Mouse (Mus musculus) neural tube, embryonic 15.5 days (tissue): ENCODE results near the gene Msi2. TPM values are rescaled to one million over a fixed set of nuclear protein-coding genes. Genes with fewer than 3 reads are reported as not detected.

Experiments used
- ATAC-seq: fragments of 200-750 bp; cut with Nextera tagmentation; 2 replicates; pipeline ENCODE4 v1.8.0; 2017; ENCODE audit warnings: mild to moderate bottlenecking, moderate TSS enrichment, moderate library complexity; ENCODE audit not compliant: low FRiP score
- H3K27ac ChIP-seq: fragments of 300-500 bp; sonication (generic); replicated peaks from 2 replicates; pipeline ENCODE4 v1.5.1; 2015; ENCODE audit warnings: mild to moderate bottlenecking, inconsistent platforms
- H3K27me3 ChIP-seq: fragments of 300-500 bp; sonication (generic); replicated peaks from 2 replicates; pipeline ENCODE4 v1.6.1; 2015; ENCODE audit warnings: inconsistent platforms
- H3K36me3 ChIP-seq: fragments of 300-500 bp; sonication (generic); 2 replicates; pipeline ENCODE4 v1.6.1; 2015; ENCODE audit warnings: inconsistent platforms
- H3K4me1 ChIP-seq: fragments of 300-500 bp; sonication (generic); 2 replicates; pipeline ENCODE4 v1.6.1; 2015; ENCODE audit warnings: inconsistent platforms
- H3K4me2 ChIP-seq: fragments of 300-500 bp; sonication (generic); 2 replicates; pipeline ENCODE4 v1.6.1; 2015; ENCODE audit warnings: inconsistent platforms, mild to moderate bottlenecking, moderate library complexity
- H3K4me3 ChIP-seq: fragments of 300-500 bp; sonication (generic); replicated peaks from 2 replicates; pipeline ENCODE4 v1.5.1; 2015; ENCODE audit warnings: mild to moderate bottlenecking, inconsistent platforms
- H3K9ac ChIP-seq: fragments of 300-500 bp; sonication (generic); replicated peaks from 2 replicates; pipeline ENCODE4 v1.6.1; 2015; ENCODE audit warnings: mild to moderate bottlenecking, inconsistent platforms
- H3K9me3 ChIP-seq: fragments of 300-500 bp; sonication (generic); replicated peaks from 2 replicates; pipeline ENCODE4 v1.6.1; 2016; ENCODE audit warnings: inconsistent platforms
- WGBS: fragments of 180-500 bp; shearing (Covaris S2); methylation state at CpG from one replicate; pipeline ENCODE4 v1.1.7; 2015; ENCODE audit warnings: mixed read lengths; 5-methylcytosine and 5-hydroxymethylcytosine counted together
- polyA plus RNA-seq: library from polyadenylated mRNA; unstranded; fragments of >200 nt; fragmentation: Nextera tagmentation; extraction: Ambion mirVana; gene quantifications from 2 replicates; pipeline ENCODE4 v1.2.1, GENCODE M21; 2015

The Msi2 gene
- 17.3 and 20.7 TPM in 2 replicates for polyA plus RNA-seq

- no peaks in the 10 kb centered on the region for H3K36me3 ChIP-seq
- ATAC-seq, result peak; percentile 89
- peak within 1 kb of the TSS; percentile 89 for H3K4me3 ChIP-seq
- no peaks in the 10 kb centered on the region for H3K27me3 ChIP-seq
- peak within 1 kb of the TSS; percentile 93 for H3K9ac ChIP-seq
- WGBS, result 0% methylated on average over 49 of the region's 84 CpGs
- H3K4me1 ChIP-seq, result peaks cover 48% of the 10 kb centered on the region
- peak within 1 kb of the TSS; percentile 88 for H3K27ac ChIP-seq
- H3K4me2 ChIP-seq, result peak within 1 kb of the TSS; percentile 93
- no peaks in the 10 kb centered on the region for H3K9me3 ChIP-seq
These were observed at the start of gene Msi2 for GRCm38 (mm10) chr11:88718050-88718765. Gene Msi2 (minus strand): TSS chr11:88718513.

GRCm38 (mm10) chr11:88765635-88766034 is 47.3 kb upstream of the Msi2 start:
- peak overlapping the region; percentile 4; the same call in 1 of the 2 replicates for H3K27ac ChIP-seq
- 34% methylated on average over 7 of the region's 7 CpGs for WGBS

DNA sequence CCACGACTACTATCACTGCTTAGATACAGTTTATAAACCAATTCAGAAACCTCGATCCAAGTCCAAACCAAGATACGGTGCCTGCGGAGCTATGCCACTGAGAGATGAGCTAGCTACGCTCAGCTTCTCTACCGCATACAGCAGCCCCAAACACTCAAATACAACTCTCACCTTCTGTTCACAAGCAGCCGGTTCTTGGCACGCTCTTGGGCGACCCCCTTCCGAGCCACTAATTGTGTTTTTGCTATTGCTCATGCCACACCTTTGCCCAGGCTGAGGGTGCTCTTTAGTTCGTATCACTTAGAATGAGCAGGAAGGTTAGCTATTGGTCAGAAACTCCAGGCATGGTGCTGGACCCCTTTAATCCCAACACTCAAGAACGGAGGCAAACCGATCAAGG is 45.1 kb upstream of the Msi2 start:
- H3K27me3 ChIP-seq, result no peaks in the 10 kb centered on the region
- H3K4me2 ChIP-seq, result no peak overlapping the region
- no peak overlapping the region for H3K27ac ChIP-seq
- H3K4me3 ChIP-seq, result no peak overlapping the region
- WGBS, result 93% methylated on average over 13 of the region's 13 CpGs
- H3K4me1 ChIP-seq, result peaks cover 10% of the 10 kb centered on the region; the same call in 1 of the 2 replicates
- no peak overlapping the region for H3K9ac ChIP-seq
- H3K36me3 ChIP-seq, result no peaks in the 10 kb centered on the region
- no peak for ATAC-seq
- H3K9me3 ChIP-seq, result no peaks in the 10 kb centered on the region

More at GRCm38 (mm10) chr11:88765635-88766034, 47.3 kb upstream of the Msi2 start:
- no peaks in the 10 kb centered on the region for H3K36me3 ChIP-seq
- no peak for ATAC-seq
- no peak overlapping the region for H3K4me3 ChIP-seq
- peaks cover 5% of the 10 kb centered on the region; the same call in 1 of the 2 replicates for H3K4me1 ChIP-seq
- no peaks in the 10 kb centered on the region for H3K9me3 ChIP-seq
- no peak overlapping the region for H3K9ac ChIP-seq
- no peaks in the 10 kb centered on the region for H3K27me3 ChIP-seq
- H3K4me2 ChIP-seq, result no peak overlapping the region

DNA sequence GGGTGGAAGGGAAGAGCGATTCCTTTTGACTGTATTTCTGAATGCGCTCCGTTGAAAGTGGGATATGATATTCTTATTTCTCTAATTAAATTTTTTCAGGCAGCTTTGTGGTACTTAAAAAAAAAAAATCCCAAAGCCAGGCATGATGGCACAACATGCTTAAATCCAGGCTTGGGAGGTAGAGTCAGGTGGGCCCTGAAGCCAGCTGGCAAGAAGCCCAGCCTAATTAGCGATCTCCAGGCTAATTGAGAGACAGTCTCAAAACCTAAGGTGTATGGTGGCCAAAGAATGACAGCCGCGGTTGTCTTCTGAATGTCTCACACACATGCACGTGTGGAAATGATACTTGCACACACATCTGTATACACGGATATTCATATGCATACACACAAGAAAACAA is 41.2 kb upstream of the Msi2 start:
- Histone ChIP-seq H3K27me3 (no peaks in the 10 kb centered on the region), H3K4me1 (0 out of 2 replicates have a peak, but pooled peaks cover 6% of the 10 kb centered on the region), H3K9me3 (no peaks in the 10 kb centered on the region), H3K4me2 (no peak overlapping the region), H3K27ac (no peak overlapping the region), H3K36me3 (no peaks in the 10 kb centered on the region), H3K4me3 (no peak overlapping the region), H3K9ac (no peak overlapping the region)
- no peak for ATAC-seq
- WGBS, result 85% methylated on average over 8 of the region's 8 CpGs

DNA sequence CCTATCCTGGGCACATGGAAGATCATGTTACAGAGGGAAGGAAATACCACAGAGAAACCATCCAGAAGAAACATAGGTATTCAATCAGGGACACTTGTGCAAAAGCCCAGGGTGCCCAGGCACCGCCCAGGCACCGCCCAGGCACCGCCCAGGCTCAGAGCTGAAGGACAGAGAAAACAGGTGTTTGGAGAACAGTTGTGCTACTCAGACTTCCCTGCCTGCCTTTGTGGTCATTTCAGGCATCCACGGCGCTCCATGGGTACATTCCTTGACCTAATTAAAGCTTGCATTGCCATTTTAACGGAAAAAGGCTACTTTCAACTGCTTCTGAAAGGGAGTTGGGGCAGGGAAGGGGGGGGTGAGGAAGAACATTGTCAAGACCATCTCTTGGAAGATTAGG is 40.1 kb upstream of the Msi2 start:
- no peaks in the 10 kb centered on the region for H3K27me3 ChIP-seq
- no peak overlapping the region for H3K9ac ChIP-seq
- no peak overlapping the region for H3K4me2 ChIP-seq
- no peaks in the 10 kb centered on the region for H3K9me3 ChIP-seq
- H3K4me3 ChIP-seq, result no peak overlapping the region
- H3K36me3 ChIP-seq, result no peaks in the 10 kb centered on the region
- 38% methylated on average over 6 of the region's 6 CpGs for WGBS
- no peak for ATAC-seq
- H3K4me1 ChIP-seq, result 0 out of 2 replicates have a peak, but pooled peaks cover 6% of the 10 kb centered on the region
- no peak overlapping the region for H3K27ac ChIP-seq

DNA sequence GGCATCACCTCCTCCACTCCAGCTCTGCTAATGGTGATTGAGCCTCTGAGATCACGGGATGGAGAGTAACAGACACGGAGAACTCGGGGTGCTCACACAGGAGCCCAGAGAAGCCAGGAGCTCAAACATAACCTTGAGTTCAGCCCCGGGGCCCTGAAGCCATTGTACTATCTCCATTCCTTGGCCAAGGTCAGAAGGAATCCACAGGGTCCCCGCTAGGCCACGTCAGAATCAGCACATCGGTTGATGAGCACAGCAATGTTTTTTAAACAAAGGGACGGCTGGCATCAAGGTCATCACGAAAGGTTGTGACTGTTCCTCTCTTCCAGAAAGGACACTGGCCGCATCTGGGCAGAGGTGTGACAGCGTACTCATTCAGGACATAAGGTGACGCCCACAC is 27.0 kb upstream of the Msi2 start:
- no peaks in the 10 kb centered on the region; the same call in 1 of the 2 replicates for H3K9me3 ChIP-seq
- no peak overlapping the region for H3K4me3 ChIP-seq
- no peak overlapping the region for H3K27ac ChIP-seq
- no peak overlapping the region for H3K9ac ChIP-seq
- no peak overlapping the region for H3K4me2 ChIP-seq
- no peaks in the 10 kb centered on the region for H3K36me3 ChIP-seq
- H3K4me1 ChIP-seq, result no peaks in the 10 kb centered on the region
- WGBS, result 84% methylated on average over 12 of the region's 12 CpGs
- ATAC-seq, result no peak
- no peaks in the 10 kb centered on the region for H3K27me3 ChIP-seq

- Histone ChIP-seq H3K4me2 (no peak overlapping the region), H3K4me3 (no peak overlapping the region), H3K9ac (no peak overlapping the region), H3K9me3 (no peaks in the 10 kb centered on the region), H3K4me1 (no peaks in the 10 kb centered on the region), H3K27ac (no peak overlapping the region), H3K27me3 (no peaks in the 10 kb centered on the region), H3K36me3 (no peaks in the 10 kb centered on the region)
- ATAC-seq, result no peak
- 92% methylated on average over 13 of the region's 13 CpGs for WGBS
These were observed 21.4 kb upstream of the Msi2 start for GRCm38 (mm10) chr11:88739574-88740295.

- no peaks in the 10 kb centered on the region for H3K36me3 ChIP-seq
- peaks cover 13% of the 10 kb centered on the region for H3K4me1 ChIP-seq
- no peak overlapping the region for H3K9ac ChIP-seq
- WGBS, result 34% methylated on average over 5 of the region's 5 CpGs
- H3K4me2 ChIP-seq, result no peak overlapping the region
- no peak overlapping the region for H3K4me3 ChIP-seq
- no peak overlapping the region for H3K27ac ChIP-seq
- H3K27me3 ChIP-seq, result no peaks in the 10 kb centered on the region
- ATAC-seq, result no peak
- H3K9me3 ChIP-seq, result no peaks in the 10 kb centered on the region
These were observed 11.1 kb upstream of the Msi2 start for GRCm38 (mm10) chr11:88729363-88729762.

DNA sequence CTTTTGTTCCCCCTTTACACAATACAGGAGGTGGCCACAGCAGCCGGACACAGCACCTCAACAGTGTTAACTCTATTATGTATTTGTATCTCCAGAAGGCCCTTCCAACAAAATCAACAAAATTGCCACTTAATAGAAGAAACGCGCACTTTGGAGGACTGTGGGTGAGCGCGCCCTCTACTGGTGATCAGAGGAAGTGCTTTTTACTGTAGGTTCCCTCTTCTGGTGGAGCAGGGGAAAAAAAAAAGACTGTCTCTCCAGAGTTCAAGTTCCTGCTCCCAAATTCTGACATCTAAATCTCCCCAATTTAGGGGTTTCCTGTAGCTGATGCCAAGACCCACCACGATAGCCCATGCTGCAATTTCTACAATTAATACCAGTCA is 10.2 kb upstream of the Msi2 start:
- H3K27me3 ChIP-seq, result no peaks in the 10 kb centered on the region
- H3K4me1 ChIP-seq, result peaks cover 13% of the 10 kb centered on the region
- WGBS, result 4% methylated on average over 6 of the region's 6 CpGs
- H3K4me2 ChIP-seq, result no peak overlapping the region
- no peaks in the 10 kb centered on the region for H3K36me3 ChIP-seq
- no peak for ATAC-seq
- H3K9ac ChIP-seq, result no peak overlapping the region
- H3K27ac ChIP-seq, result no peak overlapping the region
- no peaks in the 10 kb centered on the region for H3K9me3 ChIP-seq
- H3K4me3 ChIP-seq, result no peak overlapping the region

- Histone ChIP-seq H3K36me3 (no peaks in the 10 kb centered on the region), H3K9me3 (no peaks in the 10 kb centered on the region), H3K4me2 (no peak overlapping the region), H3K4me3 (no peak overlapping the region), H3K27me3 (no peaks in the 10 kb centered on the region), H3K27ac (peak overlapping the region; percentile 6; the same call in 1 of the 2 replicates), H3K9ac (no peak overlapping the region), H3K4me1 (peaks cover 13% of the 10 kb centered on the region)
- ATAC-seq, result no peak
- 48% methylated on average over 20 of the region's 20 CpGs for WGBS
These were observed 9.6 kb upstream of the Msi2 start for GRCm38 (mm10) chr11:88727768-88728507.

- Histone ChIP-seq H3K4me3 (no peak overlapping the region), H3K27ac (no peak overlapping the region), H3K36me3 (no peaks in the 10 kb centered on the region), H3K9ac (no peak overlapping the region), H3K9me3 (no peaks in the 10 kb centered on the region), H3K27me3 (no peaks in the 10 kb centered on the region), H3K4me1 (peaks cover 22% of the 10 kb centered on the region), H3K4me2 (no peak overlapping the region)
- no peak for ATAC-seq
- 66% methylated on average over 10 of the region's 10 CpGs for WGBS
These were observed 2.9 kb upstream of the Msi2 start for GRCm38 (mm10) chr11:88721144-88721636.
